Mouse (Mus musculus): Measurements from ENCODE around the gene Cblc. TPM values are rescaled to one million over a fixed set of nuclear protein-coding genes. Genes with fewer than 3 reads are reported as not detected.

Gene Cblc
- polyA plus RNA-seq, 1 experiment from 2014 or later = 1.1 TPM

DNA sequence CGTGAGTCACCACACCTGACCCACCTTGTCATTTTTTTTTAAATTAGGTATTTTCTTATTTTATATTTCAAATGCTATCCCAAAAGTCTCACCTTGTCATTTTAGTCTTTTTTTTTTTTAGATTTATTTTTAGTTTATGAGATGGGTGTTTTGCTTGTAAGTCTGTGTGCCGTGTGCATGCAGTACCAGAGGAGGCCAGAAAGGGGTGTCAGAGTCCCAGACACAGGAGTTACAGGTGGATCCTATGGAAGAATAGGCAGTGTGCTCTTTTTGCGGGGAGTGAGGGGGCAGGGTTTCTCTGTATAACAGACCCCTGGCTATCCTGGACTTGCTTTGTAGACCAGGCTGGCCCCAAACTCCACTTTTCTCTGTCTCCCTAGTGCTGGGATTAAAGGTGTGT is 57.8 kb downstream of the Cblc start:
- no peak for ATAC-seq (replicated peaks; ENCODE audit: insufficient number of reproducible peaks, low FRiP score, low TSS enrichment, low read depth)

DNA sequence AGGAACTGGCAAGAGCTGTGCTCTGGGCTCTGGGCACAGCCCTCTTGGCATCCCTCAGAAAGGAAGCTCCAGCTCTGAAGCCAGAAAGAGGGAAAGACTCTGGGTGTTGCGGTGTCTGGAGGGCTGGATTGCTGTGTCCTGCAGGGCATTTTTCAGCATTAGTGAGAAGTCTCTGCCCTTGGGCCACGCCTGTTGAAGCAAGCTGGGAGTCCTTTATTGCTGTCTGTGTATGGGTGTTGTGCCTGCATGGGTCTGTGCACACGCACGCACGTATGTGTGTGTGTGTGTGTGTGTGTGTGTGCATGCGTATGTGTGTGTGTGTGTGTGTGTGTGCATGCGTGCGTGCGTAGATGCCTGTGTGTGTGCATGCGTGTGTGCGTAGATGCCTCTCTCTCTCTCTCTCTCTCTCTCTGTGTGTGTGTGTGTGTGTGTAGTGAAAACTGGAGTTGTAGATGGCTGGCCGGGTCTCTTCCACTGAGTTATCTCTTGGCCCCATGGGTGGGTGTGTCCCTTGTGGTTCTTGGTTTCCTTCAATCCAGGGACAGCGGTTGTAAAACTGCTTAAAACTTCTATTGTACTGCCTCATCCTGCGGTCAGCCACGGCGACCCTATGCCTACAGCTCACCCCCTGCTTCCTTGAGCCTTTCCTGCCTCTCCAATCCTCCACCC is 60.1 kb downstream of the Cblc start:
- H3K4me2 ChIP-seq (ENCODE audit: low read depth, low read length) = no peak overlapping the region
- H3K4me1 ChIP-seq (ENCODE audit: control insufficient read depth, insufficient read depth, low read length) = 0 out of 2 replicates have a peak, but pooled peaks cover 2% of the 10 kb centered on the region
- H3K4me3 ChIP-seq (ENCODE audit: low read depth, low read length) = no peak overlapping the region
- H3K27me3 ChIP-seq (ENCODE audit: control insufficient read depth, insufficient read depth, low read length) = no peaks in the 10 kb centered on the region
- no peak overlapping the region for H3K27ac ChIP-seq (replicated peaks; ENCODE audit: low read depth, low read length)
- H3K36me3 ChIP-seq (replicated peaks; ENCODE audit: control insufficient read depth, insufficient read depth, low read depth, low read length) = peaks cover 10% of the 10 kb centered on the region
- no peak for ATAC-seq (replicated peaks; ENCODE audit: insufficient number of reproducible peaks, low FRiP score, low TSS enrichment, low read depth)
- H3K9ac ChIP-seq (replicated peaks; ENCODE audit: low read length) = no peak overlapping the region
- WGBS = 91% methylated on average over 16 of the region's 16 CpGs
- H3K9me3 ChIP-seq (replicated peaks; ENCODE audit: control insufficient read depth, low read length) = no peaks in the 10 kb centered on the region
- DNase-seq (ENCODE audit: low spot score) = no peak

More for the DNA sequence above, 57.8 kb downstream of the Cblc start:
- no peak overlapping the region for H3K4me3 ChIP-seq (ENCODE audit: low read depth, low read length)
- no peak for DNase-seq (ENCODE audit: low spot score)
- H3K4me2 ChIP-seq (ENCODE audit: low read depth, low read length) = no peak overlapping the region
- H3K27me3 ChIP-seq (ENCODE audit: control insufficient read depth, insufficient read depth, low read length) = no peaks in the 10 kb centered on the region
- H3K4me1 ChIP-seq (ENCODE audit: control insufficient read depth, insufficient read depth, low read length) = peaks cover 2% of the 10 kb centered on the region; the same call in 1 of the 2 replicates
- H3K9me3 ChIP-seq (replicated peaks; ENCODE audit: control insufficient read depth, low read length) = no peaks in the 10 kb centered on the region
- peaks cover 5% of the 10 kb centered on the region for H3K36me3 ChIP-seq (replicated peaks; ENCODE audit: control insufficient read depth, insufficient read depth, low read depth, low read length)
- 91% methylated on average over 3 of the region's 3 CpGs for WGBS
- no peak overlapping the region for H3K9ac ChIP-seq (replicated peaks; ENCODE audit: low read length)
- no peak overlapping the region for H3K27ac ChIP-seq (replicated peaks; ENCODE audit: low read depth, low read length)

GRCm38 (mm10) chr7:19734178-19734666 is 62.4 kb downstream of the Cblc start:
- 89% methylated on average over 10 of the region's 10 CpGs for WGBS

More at GRCm38 (mm10) chr7:19734178-19734666, 62.4 kb downstream of the Cblc start:
- no peak overlapping the region for H3K9ac ChIP-seq (replicated peaks; ENCODE audit: low read length)
- ATAC-seq (replicated peaks; ENCODE audit: insufficient number of reproducible peaks, low FRiP score, low TSS enrichment, low read depth) (no peak), DNase-seq (ENCODE audit: low spot score) (no peak)
- no peaks in the 10 kb centered on the region for H3K27me3 ChIP-seq (ENCODE audit: control insufficient read depth, insufficient read depth, low read length)
- H3K9me3 ChIP-seq (replicated peaks; ENCODE audit: control insufficient read depth, low read length) = no peaks in the 10 kb centered on the region
- H3K36me3 ChIP-seq (replicated peaks; ENCODE audit: control insufficient read depth, insufficient read depth, low read depth, low read length) = peaks cover 17% of the 10 kb centered on the region
- no peaks in the 10 kb centered on the region for H3K4me1 ChIP-seq (ENCODE audit: control insufficient read depth, insufficient read depth, low read length)
- H3K4me3 ChIP-seq (ENCODE audit: low read depth, low read length) = no peak overlapping the region
- H3K27ac ChIP-seq (replicated peaks; ENCODE audit: low read depth, low read length) = no peak overlapping the region
- H3K4me2 ChIP-seq (ENCODE audit: low read depth, low read length) = no peak overlapping the region

Other genes with a start within 250 kb of the Cblc start
- gene Ppp1r37, start 233.7 kb downstream of the Cblc start, polyA plus RNA-seq (2014; fragmentation: Nextera tagmentation; extraction: Ambion mirVana) = 3.6 and 3.7 TPM in 2 replicates
- gene Zfp296, start 219.5 kb downstream of the Cblc start, polyA plus RNA-seq (2014; fragmentation: Nextera tagmentation; extraction: Ambion mirVana) = 0.22 and 0.31 TPM in 2 replicates
- 158 and 167 TPM in 2 replicates for gene Gemin7, start 219.2 kb downstream of the Cblc start, polyA plus RNA-seq (2014; fragmentation: Nextera tagmentation; extraction: Ambion mirVana)
- gene Clasrp, start 192.3 kb downstream of the Cblc start, polyA plus RNA-seq (2014; fragmentation: Nextera tagmentation; extraction: Ambion mirVana) = 36.0 and 37.4 TPM in 2 replicates
- gene Relb, start 167.4 kb downstream of the Cblc start, polyA plus RNA-seq (2014; fragmentation: Nextera tagmentation; extraction: Ambion mirVana) = 3.8 and 4.3 TPM in 2 replicates
- gene Clptm1, start 131.8 kb downstream of the Cblc start, polyA plus RNA-seq (2014; fragmentation: Nextera tagmentation; extraction: Ambion mirVana) = 92.5 and 94.7 TPM in 2 replicates
- gene Apoc2, start 118.9 kb downstream of the Cblc start, polyA plus RNA-seq (2014; fragmentation: Nextera tagmentation; extraction: Ambion mirVana) = 0.41 and 0.82 TPM in 2 replicates
- gene Gm44805, start 115.4 kb downstream of the Cblc start, polyA plus RNA-seq (2014; fragmentation: Nextera tagmentation; extraction: Ambion mirVana) = not detected in 2 replicates
- not detected in 2 replicates for gene Apoc4, start 115.3 kb downstream of the Cblc start, polyA plus RNA-seq (2014; fragmentation: Nextera tagmentation; extraction: Ambion mirVana)
- 5.4 and 6.1 TPM in 2 replicates for gene Apoc1, start 104.1 kb downstream of the Cblc start, polyA plus RNA-seq (2014; fragmentation: Nextera tagmentation; extraction: Ambion mirVana)
- 180 and 210 TPM in 2 replicates for gene Apoe, start 97.6 kb downstream of the Cblc start, polyA plus RNA-seq (2014; fragmentation: Nextera tagmentation; extraction: Ambion mirVana)
- 123 and 131 TPM in 2 replicates for gene Tomm40, start 81.4 kb downstream of the Cblc start, polyA plus RNA-seq (2014; fragmentation: Nextera tagmentation; extraction: Ambion mirVana)
- 69.8 and 73.0 TPM in 2 replicates for gene Nectin2, start 46.3 kb downstream of the Cblc start, polyA plus RNA-seq (2014; fragmentation: Nextera tagmentation; extraction: Ambion mirVana)
- gene Bcam, start 25.8 kb downstream of the Cblc start, polyA plus RNA-seq (2014; fragmentation: Nextera tagmentation; extraction: Ambion mirVana) = 43.8 and 52.0 TPM in 2 replicates
- gene Bcl3, start 26.0 kb upstream of the Cblc start, polyA plus RNA-seq (2014; fragmentation: Nextera tagmentation; extraction: Ambion mirVana) = 1.4 and 2.2 TPM in 2 replicates
- not detected in 2 replicates for gene Gm19345, start 55.2 kb upstream of the Cblc start, polyA plus RNA-seq (2014; fragmentation: Nextera tagmentation; extraction: Ambion mirVana)
- not detected in 2 replicates for gene Ceacam16, start 64.5 kb upstream of the Cblc start, polyA plus RNA-seq (2014; fragmentation: Nextera tagmentation; extraction: Ambion mirVana)
- not detected in 2 replicates for gene Ceacam19, start 91.2 kb upstream of the Cblc start, polyA plus RNA-seq (2014; fragmentation: Nextera tagmentation; extraction: Ambion mirVana)
- 4.2 and 4.8 TPM in 2 replicates for gene Pvr, start 124.4 kb upstream of the Cblc start, polyA plus RNA-seq (2014; fragmentation: Nextera tagmentation; extraction: Ambion mirVana)
- gene Igsf23, start 153.9 kb upstream of the Cblc start, polyA plus RNA-seq (2014; fragmentation: Nextera tagmentation; extraction: Ambion mirVana) = not detected in 2 replicates
- gene Ceacam20, start 168.6 kb upstream of the Cblc start, polyA plus RNA-seq (2014; fragmentation: Nextera tagmentation; extraction: Ambion mirVana) = not detected in 2 replicates
- gene Nlrp9b, start 194.7 kb upstream of the Cblc start, polyA plus RNA-seq (2014; fragmentation: Nextera tagmentation; extraction: Ambion mirVana) = not detected in 2 replicates